Mouse (Mus musculus): ENCODE measurements around the gene Cd300ld2. TPM values are rescaled to one million over a fixed set of nuclear protein-coding genes. Genes with fewer than 3 reads are reported as not detected.

Gene Cd300ld2
- total and polyA plus RNA-seq, 3 experiments, result not detected

DNA sequence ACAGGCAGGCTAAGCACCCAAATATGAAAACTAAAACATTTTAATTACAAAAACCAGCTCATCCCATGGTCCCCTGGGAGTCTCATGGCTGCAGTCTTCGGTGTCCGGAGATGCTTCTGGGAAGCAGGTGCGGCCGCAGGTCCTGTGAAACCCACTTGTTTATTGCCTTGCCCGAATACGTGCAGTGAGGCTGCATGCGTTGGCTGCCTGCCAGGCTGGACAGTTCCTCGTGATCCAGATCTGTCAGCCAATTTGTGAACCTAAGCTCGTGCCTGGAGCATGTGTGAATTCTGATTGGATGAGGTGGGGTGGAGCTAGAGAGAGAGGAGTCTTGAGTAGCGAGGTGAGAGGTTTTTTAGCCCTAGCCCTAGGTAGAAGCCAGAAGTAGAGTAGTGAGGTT, 43.3 kb downstream of the Cd300ld2 start:
- TF ChIP-seq MYB (IDR thresholded peaks at IDR 0.05; ENCODE audit: low read depth, low read length) (no peak), POLR2A (IDR thresholded peaks at IDR 0.05; ENCODE audit: control insufficient read depth in 1 of 2, insufficient read depth in 1 of 2, low read depth in 1 of 2, low read length in 2 of 2, poor library complexity in 1 of 2) (no peak), TCF12 (IDR thresholded peaks at IDR 0.05; ENCODE audit: low read depth, low read length) (no peak), MXI1 (IDR thresholded peaks at IDR 0.05; ENCODE audit: low read depth, low read length) (no peak), ZKSCAN1 (IDR thresholded peaks at IDR 0.05; ENCODE audit: low read depth, low read length) (no peak), CHD1 (IDR thresholded peaks at IDR 0.05; ENCODE audit: low read depth, low read length) (no peak), NRF1 (IDR thresholded peaks at IDR 0.05; ENCODE audit: insufficient read depth, low read depth, low read length, poor library complexity, severe bottlenecking) (no peak), ZC3H11A (IDR thresholded peaks at IDR 0.05; ENCODE audit: low read depth, low read length) (no peak), SMC3 (IDR thresholded peaks at IDR 0.05; ENCODE audit: low read depth, low read length) (no peak), NELFE (IDR thresholded peaks at IDR 0.05; ENCODE audit: low read depth, low read length) (no peak)
- no peaks in the 10 kb centered on the region for H3K36me3 ChIP-seq (ENCODE audit: control insufficient read depth in 1 of 2, insufficient read depth in 2 of 2, low read length in 2 of 2)
- no peaks in the 10 kb centered on the region for H3K4me1 ChIP-seq (ENCODE audit: control insufficient read depth in 1 of 2, insufficient read depth in 2 of 2, low read length in 2 of 2)
- H3K9ac ChIP-seq (ENCODE audit: control insufficient read depth, low read depth, low read length, poor library complexity, severe bottlenecking), result no peak overlapping the region
- no peaks in the 10 kb centered on the region for H3K79me2 ChIP-seq (ENCODE audit: control insufficient read depth, insufficient read depth, low read length, poor library complexity)
- no peaks in the 10 kb centered on the region for H3K27me3 ChIP-seq (ENCODE audit: control insufficient read depth in 1 of 2, insufficient read depth in 2 of 2, low read length in 2 of 2)
- no peak for DNase-seq (ENCODE audit: low read depth, low spot score)
- no peak overlapping the region for H3K27ac ChIP-seq (ENCODE audit: control insufficient read depth, low read depth, low read length)
- no peak overlapping the region for H3K4me3 ChIP-seq (ENCODE audit: control insufficient read depth in 1 of 2, insufficient read depth in 1 of 2, low read depth in 2 of 2, low read length in 2 of 2)
- no peaks in the 10 kb centered on the region for H3K9me3 ChIP-seq (replicated peaks; ENCODE audit: insufficient read depth, low read length)

DNA sequence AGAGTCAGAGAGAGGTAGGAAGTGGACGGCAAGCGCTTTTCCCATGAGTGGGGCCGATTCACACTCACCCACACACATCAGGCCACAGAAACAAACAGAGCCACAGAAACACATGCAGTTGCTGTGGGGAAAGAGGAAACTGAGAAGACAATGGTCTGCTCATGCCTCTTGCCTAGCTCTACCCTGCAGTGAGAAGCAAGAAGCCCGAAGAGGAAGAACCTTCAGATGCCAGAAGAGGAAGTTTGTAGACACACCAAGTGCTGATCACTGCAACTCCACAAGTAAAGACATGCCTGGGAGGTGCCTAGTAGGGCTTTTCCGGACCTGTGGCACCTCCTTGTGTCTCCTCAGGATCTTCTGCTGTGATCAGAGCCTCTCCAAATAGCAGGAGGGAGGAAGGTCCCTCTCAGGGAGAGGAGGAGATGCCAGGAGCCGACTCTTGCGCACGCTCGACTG, 47.2 kb downstream of the Cd300ld2 start, which contains the start of gene Cd300c:
TSS of gene Cd300c (minus strand) at position 406 of the 456 bp plus-strand sequence.
- no peak within 1 kb of the TSS for H3K27ac ChIP-seq (ENCODE audit: control insufficient read depth, low read depth, low read length)
- H3K9ac ChIP-seq (ENCODE audit: control insufficient read depth, low read depth, low read length, poor library complexity, severe bottlenecking), result no peak within 1 kb of the TSS
- TF ChIP-seq MAX (IDR thresholded peaks at IDR 0.05; ENCODE audit: low read length), result no peak
- H3K4me1 ChIP-seq (ENCODE audit: control insufficient read depth in 1 of 2, insufficient read depth in 2 of 2, low read length in 2 of 2), result no peaks in the 10 kb centered on the region
- H3K4me3 ChIP-seq (ENCODE audit: control insufficient read depth in 1 of 2, insufficient read depth in 1 of 2, low read depth in 2 of 2, low read length in 2 of 2), result no peak within 1 kb of the TSS
- no peak for DNase-seq (ENCODE audit: low read depth, low spot score)
- no peaks in the 10 kb centered on the region for H3K9me3 ChIP-seq (replicated peaks; ENCODE audit: insufficient read depth, low read length)
- H3K27me3 ChIP-seq (ENCODE audit: control insufficient read depth in 1 of 2, insufficient read depth in 2 of 2, low read length in 2 of 2), result no peaks in the 10 kb centered on the region
- H3K36me3 ChIP-seq (ENCODE audit: control insufficient read depth in 1 of 2, insufficient read depth in 2 of 2, low read length in 2 of 2), result no peaks in the 10 kb centered on the region
- H3K79me2 ChIP-seq (ENCODE audit: control insufficient read depth, insufficient read depth, low read length, poor library complexity), result no peaks in the 10 kb centered on the region

DNA sequence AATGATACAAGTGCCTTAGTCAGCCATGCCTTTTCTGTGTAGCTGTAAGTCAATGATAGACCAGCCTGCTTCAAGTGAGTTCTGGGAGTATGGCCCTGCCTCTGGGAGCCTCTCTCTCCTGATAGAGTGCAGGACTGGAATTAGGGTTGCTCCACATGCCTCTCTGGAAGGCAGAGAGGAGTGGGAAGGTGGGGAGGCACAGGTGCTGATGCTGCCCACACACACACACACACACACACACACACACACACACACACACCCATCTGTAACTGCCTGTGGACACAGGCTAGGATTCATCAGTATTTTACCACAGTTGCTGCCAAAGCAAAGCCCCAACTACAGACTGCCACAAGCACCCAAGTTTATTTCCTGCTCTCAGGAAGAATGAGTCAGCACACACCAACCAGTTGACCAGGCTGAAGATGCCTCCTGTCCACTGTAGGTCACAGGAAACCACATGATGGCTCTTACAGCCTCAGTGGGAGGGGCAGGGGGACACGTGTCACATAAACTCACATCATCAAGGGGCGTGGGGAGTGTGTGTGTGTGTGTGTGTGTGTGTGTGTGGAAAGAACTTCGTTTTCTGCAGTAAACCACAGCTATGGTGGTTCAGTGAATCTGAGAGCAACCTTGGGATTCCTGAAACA, 50.7 kb downstream of the Cd300ld2 start:
- no peaks in the 10 kb centered on the region for H3K4me1 ChIP-seq (ENCODE audit: control insufficient read depth in 1 of 2, insufficient read depth in 2 of 2, low read length in 2 of 2)
- no peak overlapping the region for H3K4me3 ChIP-seq (ENCODE audit: control insufficient read depth in 1 of 2, insufficient read depth in 1 of 2, low read depth in 2 of 2, low read length in 2 of 2)
- TF ChIP-seq USF1 (IDR thresholded peaks at IDR 0.05; ENCODE audit: low read depth, low read length) (no peak), ZNF384 (IDR thresholded peaks at IDR 0.05; ENCODE audit: low read depth, low read length) (no peak), BHLHE40 (IDR thresholded peaks at IDR 0.05; ENCODE audit: borderline replicate concordance, low read depth, low read length) (no peak), USF2 (IDR thresholded peaks at IDR 0.05; ENCODE audit: borderline replicate concordance in 1 of 2, insufficient read depth in 1 of 2, low read depth in 1 of 2, low read length in 2 of 2) (no peak), ZMIZ1 (IDR thresholded peaks at IDR 0.05; ENCODE audit: low read depth, low read length) (no peak), E2F4 (IDR thresholded peaks at IDR 0.05; ENCODE audit: borderline replicate concordance, low read depth, low read length) (no peak), TBP (IDR thresholded peaks at IDR 0.05; ENCODE audit: low read depth, low read length) (no peak), ELF1 (IDR thresholded peaks at IDR 0.05; ENCODE audit: low read depth, low read length) (no peak), TCF12 (IDR thresholded peaks at IDR 0.05; ENCODE audit: low read depth, low read length) (no peak), RAD21 (IDR thresholded peaks at IDR 0.05; ENCODE audit: low read depth, low read length) (no peak), RCOR1 (IDR thresholded peaks at IDR 0.05; ENCODE audit: low read depth, low read length) (no peak), KAT2A (conservative IDR thresholded peaks at IDR 0.05; ENCODE audit: low read depth, low read length) (no peak), POLR2AphosphoS2 (IDR thresholded peaks at IDR 0.05; ENCODE audit: low read length) (no peak), HCFC1 (IDR thresholded peaks at IDR 0.05; ENCODE audit: low read depth, low read length) (no peak), ZKSCAN1 (IDR thresholded peaks at IDR 0.05; ENCODE audit: low read depth, low read length) (no peak), JUND (IDR thresholded peaks at IDR 0.05; ENCODE audit: low read depth, low read length) (no peak), MAZ (IDR thresholded peaks at IDR 0.05; ENCODE audit: low read depth, low read length) (no peak), NELFE (IDR thresholded peaks at IDR 0.05; ENCODE audit: low read depth, low read length) (no peak)

More for the DNA sequence above, 50.7 kb downstream of the Cd300ld2 start:
- H3K79me2 ChIP-seq (ENCODE audit: control insufficient read depth, insufficient read depth, low read length, poor library complexity), result no peaks in the 10 kb centered on the region
- H3K27me3 ChIP-seq (ENCODE audit: control insufficient read depth in 1 of 2, insufficient read depth in 2 of 2, low read length in 2 of 2), result no peaks in the 10 kb centered on the region
- DNase-seq (ENCODE audit: low read depth, low spot score), result no peak
- H3K27ac ChIP-seq (ENCODE audit: control insufficient read depth, low read depth, low read length), result no peak overlapping the region
- H3K9ac ChIP-seq (ENCODE audit: control insufficient read depth, low read depth, low read length, poor library complexity, severe bottlenecking), result no peak overlapping the region
- no peaks in the 10 kb centered on the region for H3K36me3 ChIP-seq (ENCODE audit: control insufficient read depth in 1 of 2, insufficient read depth in 2 of 2, low read length in 2 of 2)
- no peaks in the 10 kb centered on the region for H3K9me3 ChIP-seq (replicated peaks; ENCODE audit: insufficient read depth, low read length)

Data from MEL (cell line).